Mouse (Mus musculus) lung, postnatal 0 days (tissue): ENCODE data around the gene Stn1.

ENCODE experiments used
- CTCF ChIP-seq: IDR thresholded peaks from 2 replicates; pipeline ENCODE4 v1.5.1; 2016; ENCODE audit warnings: antibody characterized with exemption, mild to moderate bottlenecking
- EP300 ChIP-seq: IDR thresholded peaks from 2 replicates; pipeline ENCODE4 v1.6.1; 2016; ENCODE audit warnings: antibody characterized with exemption, mild to moderate bottlenecking, control low read depth

- TF ChIP-seq CTCF (no peak), EP300 (no peak)
These were observed 84.0 kb downstream of the Stn1 start for GRCm38 (mm10) chr19:47453352-47453751.
